Mouse (Mus musculus) E14TG2a.4 (cell line): ENCODE measurements at regions not wholly inside any gene's neighbourhood (a gene's known extent, or its start where the extent isn't known, plus 50 kb on each side); places are given as distances from the start of the nearest gene placed in this dataset.
"Not testable (repeated sequence)": the region's sequence is repeated elsewhere in the genome, so short reads cannot be mapped to it uniquely, and the experiment has no call there.

Experiments
- H3K27me3 ChIP-seq: 2 replicates; pipeline ENCODE4 v1.6.1; 2014; ENCODE audit warnings: low read length, control low read depth; ENCODE audit not compliant: insufficient read depth
- H3K36me3 ChIP-seq: 2 replicates; pipeline ENCODE4 v1.6.1; 2014; ENCODE audit warnings: low read length, control low read depth; ENCODE audit not compliant: insufficient read depth
- H3K4me1 ChIP-seq: replicated peaks from 2 replicates; pipeline ENCODE4 v1.6.1; 2014; ENCODE audit warnings: low read depth, low read length, control low read depth
- H3K4me3 ChIP-seq: replicated peaks from 2 replicates; pipeline ENCODE4 v1.5.1; 2014; ENCODE audit warnings: mild to moderate bottlenecking, low read length
- H3K9me3 ChIP-seq: 2 replicates; pipeline ENCODE4 v1.6.1; 2014; ENCODE audit warnings: low read length, control low read depth
- CTCF ChIP-seq: conservative IDR thresholded peaks from 2 replicates; pipeline ENCODE4 v1.5.1; 2014; ENCODE audit warnings: low read length
- NANOG ChIP-seq: IDR thresholded peaks from 2 replicates; pipeline ENCODE4 v1.6.1; 2014; ENCODE audit warnings: borderline replicate concordance, low read length, mixed read lengths
- POU5F1 ChIP-seq: IDR thresholded peaks from 2 replicates; pipeline ENCODE4 v1.6.1; 2014; ENCODE audit warnings: low read length, borderline replicate concordance

DNA sequence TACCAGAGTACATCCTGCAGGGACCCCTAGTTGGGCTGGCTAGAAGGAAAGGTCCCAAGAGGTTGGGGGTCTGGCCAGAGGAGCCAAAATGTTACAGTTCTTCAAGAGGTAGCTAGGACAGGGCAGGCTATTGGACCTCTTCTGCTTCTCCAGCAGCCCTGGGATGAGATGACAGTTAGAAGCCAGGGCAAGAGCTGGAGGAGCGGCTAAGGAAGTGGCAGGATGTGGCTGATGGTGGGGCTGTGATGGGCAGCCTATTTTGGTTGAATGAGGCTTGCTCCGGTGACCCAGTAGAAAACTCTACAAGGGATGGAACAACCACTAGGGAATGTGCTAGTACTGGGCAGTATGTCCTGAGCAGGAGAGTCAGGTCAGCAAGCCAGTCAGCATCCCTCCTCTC, 82.8 kb downstream of the Ddx11 start:
- TF ChIP-seq NANOG (no peak), CTCF (no peak), POU5F1 (no peak)
- H3K4me3 ChIP-seq = no peak overlapping the region
- 0 out of 2 replicates have a peak, but pooled peaks cover 2% of the 10 kb centered on the region for H3K4me1 ChIP-seq
- H3K9me3 ChIP-seq = no peaks in the 10 kb centered on the region
- H3K27me3 ChIP-seq = 0 out of 2 replicates have a peak, but pooled peaks cover 3% of the 10 kb centered on the region
- H3K36me3 ChIP-seq = no peaks in the 10 kb centered on the region

DNA sequence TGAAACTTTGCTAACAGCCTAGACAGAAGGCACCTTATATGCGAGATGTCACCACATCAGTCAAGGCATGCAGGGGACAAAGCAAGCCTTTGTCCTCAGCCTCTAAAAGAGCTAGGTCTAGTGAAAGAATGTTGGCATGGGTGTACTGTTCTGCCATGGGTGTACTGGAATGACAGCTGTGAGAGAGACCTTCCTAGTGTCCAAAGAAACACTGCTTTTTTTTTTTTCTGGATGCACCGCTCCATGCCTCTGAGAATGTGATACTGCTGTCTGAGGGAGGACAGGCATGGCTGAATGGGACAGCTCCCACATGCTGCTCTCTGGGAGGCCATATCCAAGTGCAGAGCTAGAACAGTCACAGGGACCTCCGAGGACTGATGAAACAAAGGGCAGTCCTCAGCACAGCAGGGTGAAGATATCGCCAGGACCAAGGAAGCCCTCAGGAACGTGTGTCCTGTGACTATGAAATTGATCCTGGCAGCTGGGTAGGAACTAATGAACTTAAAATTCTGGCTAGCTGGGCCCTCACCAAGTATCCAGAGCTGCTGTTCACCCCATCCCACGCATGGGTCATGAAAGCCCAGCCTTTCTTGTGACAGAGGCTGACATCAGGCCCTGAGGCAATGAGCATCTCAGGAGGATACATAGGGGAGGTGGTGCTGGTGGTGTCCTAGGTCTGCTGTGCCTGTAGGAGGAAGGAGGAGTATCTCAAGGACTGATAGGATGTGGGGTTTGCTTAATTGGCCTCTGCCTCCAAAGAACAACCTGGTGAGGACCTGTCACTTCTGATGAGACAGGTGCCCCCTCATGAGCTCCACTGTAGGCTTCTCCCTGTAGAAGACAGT, 84.6 kb downstream of the Ddx11 start:
- not testable (repeated sequence) for H3K9me3 ChIP-seq, H3K4me1 ChIP-seq, H3K4me3 ChIP-seq, H3K27me3 ChIP-seq, H3K36me3 ChIP-seq

- not testable (repeated sequence) for H3K36me3 ChIP-seq, H3K9me3 ChIP-seq, H3K27me3 ChIP-seq, H3K4me1 ChIP-seq, H3K4me3 ChIP-seq
These were observed 85.6 kb downstream of the Ddx11 start for GRCm38 (mm10) chr17:66208803-66209515.

DNA sequence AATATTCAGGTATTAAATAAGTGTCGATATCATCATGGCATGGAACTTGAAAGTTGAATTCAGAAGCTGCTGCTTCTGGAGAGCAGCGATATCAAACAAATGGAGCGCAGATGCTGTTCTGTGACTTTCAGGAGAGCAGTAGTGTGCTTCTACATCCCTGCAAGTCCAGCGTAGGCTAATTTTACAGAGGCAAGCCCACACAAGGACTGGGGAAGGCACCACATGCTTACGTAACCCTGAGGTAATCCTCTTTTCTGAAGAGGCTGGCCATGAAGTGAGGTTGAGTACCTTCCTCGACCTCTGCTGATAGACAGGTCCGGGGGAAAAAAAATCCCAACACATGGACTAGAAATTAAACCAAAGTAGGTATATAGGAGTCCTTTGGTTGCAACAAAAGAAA, 88.2 kb downstream of the Ddx11 start:
- Histone ChIP-seq H3K36me3 (no peaks in the 10 kb centered on the region), H3K4me1 (no peaks in the 10 kb centered on the region), H3K4me3 (no peak overlapping the region), H3K9me3 (no peaks in the 10 kb centered on the region), H3K27me3 (peaks cover 16% of the 10 kb centered on the region)
- TF ChIP-seq CTCF = no peak
- no peak for TF ChIP-seq NANOG
- no peak for TF ChIP-seq POU5F1

- Histone ChIP-seq H3K4me1 (no peaks in the 10 kb centered on the region), H3K4me3 (no peak overlapping the region), H3K27me3 (peaks cover 18% of the 10 kb centered on the region), H3K9me3 (no peaks in the 10 kb centered on the region), H3K36me3 (no peaks in the 10 kb centered on the region)
- TF ChIP-seq CTCF (no peak), POU5F1 (no peak), NANOG (no peak)
These were observed 89.3 kb downstream of the Ddx11 start for GRCm38 (mm10) chr17:66212616-66213015.

- TF ChIP-seq CTCF (no peak), NANOG (no peak), POU5F1 (no peak)
- H3K27me3 ChIP-seq = peaks cover 28% of the 10 kb centered on the region
- no peak overlapping the region for H3K4me3 ChIP-seq
- H3K9me3 ChIP-seq = no peaks in the 10 kb centered on the region
- H3K4me1 ChIP-seq = peaks cover 25% of the 10 kb centered on the region
- H3K36me3 ChIP-seq = no peaks in the 10 kb centered on the region
These were observed 95.0 kb downstream of the Ddx11 start for GRCm38 (mm10) chr17:66218321-66218720.

DNA sequence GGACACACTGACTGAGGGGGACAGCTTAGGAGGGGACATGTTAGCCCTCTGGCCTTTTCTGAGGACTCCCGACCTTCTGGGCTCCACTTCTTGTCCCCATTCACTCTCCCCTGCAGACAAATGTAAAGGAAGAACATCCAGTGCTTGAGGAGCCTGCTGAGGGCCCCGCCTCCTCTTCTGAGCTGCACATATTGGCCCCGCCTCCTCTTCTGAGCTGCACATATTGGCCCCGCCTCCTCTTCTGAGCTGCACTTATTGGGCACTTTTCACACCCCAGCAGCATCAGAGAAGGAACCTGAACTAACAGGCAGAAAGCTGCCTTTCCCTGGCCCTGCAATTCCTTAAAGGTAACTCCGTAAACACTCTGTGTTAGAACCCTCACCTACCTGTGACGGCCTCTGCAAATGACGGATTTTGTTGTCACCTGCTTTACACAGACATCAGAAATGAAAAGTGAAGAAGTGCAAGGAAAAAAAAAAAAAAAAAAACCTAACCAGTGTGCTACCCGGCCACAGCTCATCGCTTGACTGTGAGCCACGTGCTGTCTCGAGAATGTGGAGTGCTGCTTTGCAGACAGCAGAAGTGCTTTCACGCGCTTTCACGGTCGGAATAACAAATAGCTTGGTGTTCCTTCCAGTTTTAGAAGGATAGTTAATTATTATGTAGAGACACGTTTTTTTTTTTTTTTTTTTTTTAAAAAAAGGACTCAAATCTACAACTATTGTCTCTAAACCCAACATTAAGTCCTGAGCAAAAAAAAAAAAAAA, 96.5 kb downstream of the Ddx11 start:
- H3K27me3 ChIP-seq = peaks cover 22% of the 10 kb centered on the region
- TF ChIP-seq NANOG (no peak), POU5F1 (no peak)
- no peaks in the 10 kb centered on the region for H3K36me3 ChIP-seq

GRCm38 (mm10) chr17:66221256-66221655, 97.9 kb downstream of the Ddx11 start:
- TF ChIP-seq POU5F1 (no peak), NANOG (no peak), CTCF (peak; percentile 57)
- Histone ChIP-seq H3K4me1 (peaks cover 40% of the 10 kb centered on the region), H3K27me3 (peaks cover 17% of the 10 kb centered on the region), H3K9me3 (no peaks in the 10 kb centered on the region), H3K36me3 (no peaks in the 10 kb centered on the region), H3K4me3 (no peak overlapping the region)

More for the DNA sequence above, 96.5 kb downstream of the Ddx11 start:
- Histone ChIP-seq H3K9me3 (no peaks in the 10 kb centered on the region), H3K4me1 (peaks cover 40% of the 10 kb centered on the region), H3K4me3 (no peak overlapping the region)

- Histone ChIP-seq H3K27me3 (peaks cover 14% of the 10 kb centered on the region), H3K36me3 (no peaks in the 10 kb centered on the region), H3K9me3 (peaks cover 9% of the 10 kb centered on the region), H3K4me3 (no peak overlapping the region), H3K4me1 (peaks cover 40% of the 10 kb centered on the region)
- TF ChIP-seq CTCF = no peak
- TF ChIP-seq POU5F1 = no peak
- TF ChIP-seq NANOG = no peak
These were observed 100.4 kb downstream of the Ddx11 start for GRCm38 (mm10) chr17:66223711-66224110.
